Mouse (Mus musculus) cerebellum, adult 9-10 months (tissue): ENCODE data around the gene Rhbdd2.
A peak's percentile ranks its signal among the peaks of the same experiment; 100 is the strongest.

Experiments used
- DNase-seq: peaks from one replicate; pipeline ENCODE4 v3.0.0; 2022

Rhbdd2 gene

GRCm38 (mm10) chr5:135646038-135646437 lies 13.6 kb downstream of the Rhbdd2 start:
- DNase-seq = no peak

GRCm38 (mm10) chr5:135648461-135649308 lies 16.3 kb downstream of the Rhbdd2 start:
- DNase-seq = no peak

DNA sequence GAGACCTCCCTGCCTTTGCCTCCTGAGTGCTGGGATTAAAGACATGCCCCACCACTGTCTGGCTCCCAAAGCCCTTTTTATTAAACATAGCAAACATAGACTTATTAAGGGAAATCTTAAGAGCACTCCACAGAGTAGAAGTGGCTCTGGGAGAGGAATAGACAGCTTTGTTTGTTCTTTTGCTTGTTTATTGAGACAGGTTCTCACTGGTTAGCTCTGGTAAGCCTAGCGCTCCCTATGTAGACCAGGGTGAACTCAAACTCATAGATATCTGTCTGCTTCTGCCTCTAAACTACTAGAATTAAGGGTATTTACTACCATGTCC lies 16.9 kb downstream of the Rhbdd2 start:
- no peak for DNase-seq

- no peak for DNase-seq
These were observed 19.1 kb downstream of the Rhbdd2 start for GRCm38 (mm10) chr5:135651536-135651935.

DNA sequence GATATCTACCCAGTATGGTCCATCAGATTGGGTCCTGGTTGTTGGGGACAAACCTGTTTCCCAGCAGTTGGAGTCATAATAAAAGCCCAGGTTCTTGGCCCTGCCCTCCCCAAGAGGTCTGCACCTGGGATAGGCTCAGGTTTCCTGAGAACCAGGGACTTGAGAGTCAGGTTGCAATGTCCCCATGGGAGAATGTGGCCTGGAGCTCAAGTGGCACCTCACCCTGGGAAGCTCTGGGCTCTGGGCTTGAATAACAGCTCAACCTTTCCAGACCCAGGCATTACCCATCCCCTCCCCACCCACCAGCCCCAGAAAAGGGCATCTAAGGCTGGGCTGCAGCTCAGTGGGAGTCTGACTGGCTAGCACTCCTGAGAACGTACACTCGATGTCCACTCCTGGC lies 20.8 kb downstream of the Rhbdd2 start:
- no peak for DNase-seq

DNA sequence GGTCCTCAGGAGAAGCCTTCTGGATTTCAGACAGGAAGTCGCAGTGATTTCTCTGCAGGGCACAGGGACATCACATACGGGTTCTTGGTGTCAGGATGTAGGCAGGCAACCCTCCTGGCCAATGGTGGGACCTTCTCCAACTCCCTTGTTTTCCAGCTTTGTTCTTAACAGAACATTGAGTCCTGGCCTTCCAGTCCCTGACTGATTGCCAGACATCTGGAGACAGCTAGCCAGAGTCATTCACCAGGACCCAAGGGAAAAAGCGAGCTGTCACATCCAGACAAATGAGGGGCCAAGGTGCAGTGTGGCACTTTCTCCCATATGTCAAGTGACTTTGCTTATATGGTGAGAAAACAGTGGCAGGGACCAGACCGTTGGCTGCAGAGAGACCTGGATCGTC lies 23.6 kb downstream of the Rhbdd2 start:
- DNase-seq = no peak

- no peak for DNase-seq
These were observed 24.7 kb downstream of the Rhbdd2 start for GRCm38 (mm10) chr5:135657128-135657527.

GRCm38 (mm10) chr5:135657703-135658373 lies 25.4 kb downstream of the Rhbdd2 start:
- DNase-seq = no peak

- DNase-seq = no peak
These were observed 27.5 kb downstream of the Rhbdd2 start for GRCm38 (mm10) chr5:135659956-135660355.

DNA sequence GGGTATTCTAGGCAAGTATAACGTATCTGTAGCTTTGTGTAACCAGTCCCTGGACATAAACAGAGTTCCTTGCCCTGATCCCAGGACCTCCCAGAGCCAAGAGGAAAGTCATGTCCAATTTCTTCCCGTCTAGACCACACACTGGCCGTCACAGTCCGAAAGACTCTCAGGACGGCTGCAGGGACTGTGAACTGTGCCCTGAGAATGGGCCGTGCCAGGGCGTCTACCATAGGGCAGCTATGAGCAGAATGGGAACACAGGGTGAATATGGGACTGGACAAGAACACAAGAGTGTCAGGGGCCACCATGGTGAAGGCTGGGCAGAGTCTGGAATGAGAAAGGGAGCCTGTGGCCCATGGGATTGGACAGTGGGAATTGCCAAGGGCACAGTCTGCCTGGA lies 28.1 kb downstream of the Rhbdd2 start:
- no peak for DNase-seq

- DNase-seq = no peak
These were observed 34.5 kb downstream of the Rhbdd2 start for GRCm38 (mm10) chr5:135666890-135667289.

GRCm38 (mm10) chr5:135668071-135668470 lies 35.7 kb downstream of the Rhbdd2 start:
- no peak for DNase-seq

DNA sequence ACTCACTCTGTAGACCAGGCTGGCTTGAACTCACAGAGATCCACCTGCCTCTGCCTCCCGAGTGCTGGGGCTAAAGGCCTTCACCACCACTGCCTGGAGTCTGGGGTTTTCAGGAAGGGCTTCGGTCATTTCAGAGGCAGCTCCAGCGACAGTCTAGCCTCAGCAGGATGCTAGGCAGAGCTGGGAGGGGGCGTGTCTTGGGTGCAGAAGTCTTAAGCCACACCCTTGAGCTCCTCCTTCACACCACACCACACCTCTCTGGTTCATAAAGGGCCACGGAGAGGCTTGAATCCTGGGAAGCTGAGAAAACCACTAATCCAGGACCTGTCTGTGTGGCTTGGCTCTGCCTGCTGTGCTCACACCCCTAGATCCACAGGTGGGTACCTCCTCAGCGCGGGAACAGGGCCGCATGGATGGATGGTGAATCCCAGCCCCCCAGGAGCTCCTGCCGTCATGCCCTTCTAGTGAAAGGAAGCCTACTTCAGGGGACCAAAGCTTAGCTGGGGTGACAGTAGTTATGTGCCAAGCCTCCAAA lies 37.4 kb downstream of the Rhbdd2 start, which contains the start of gene Por:
TSS of gene Por (plus strand) at position 293 of the 535 bp plus-strand sequence.
- no peak for DNase-seq

DNA sequence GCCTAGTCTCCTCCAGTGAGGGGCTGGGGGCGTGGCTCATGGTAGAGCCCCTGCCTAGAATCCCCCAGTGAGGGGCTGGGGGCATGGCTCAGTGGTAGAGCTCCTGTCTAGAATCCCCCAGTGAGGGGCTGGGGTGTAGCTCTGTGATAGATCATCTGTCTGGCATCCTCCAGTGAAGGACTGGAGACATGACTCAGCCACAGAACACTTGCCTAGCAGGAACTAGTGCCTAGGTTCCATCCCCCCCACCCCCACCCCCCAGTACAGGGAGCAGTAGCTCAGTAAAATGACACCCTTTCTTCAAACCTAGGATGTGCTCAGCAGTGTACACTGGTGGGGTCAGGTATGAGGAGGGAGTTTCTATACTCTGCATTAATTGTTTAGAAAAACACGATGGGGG lies 38.5 kb downstream of the Rhbdd2 start:
- DNase-seq = no peak

- DNase-seq = no peak
These were observed 40.1 kb downstream of the Rhbdd2 start for GRCm38 (mm10) chr5:135672509-135672908.

DNA sequence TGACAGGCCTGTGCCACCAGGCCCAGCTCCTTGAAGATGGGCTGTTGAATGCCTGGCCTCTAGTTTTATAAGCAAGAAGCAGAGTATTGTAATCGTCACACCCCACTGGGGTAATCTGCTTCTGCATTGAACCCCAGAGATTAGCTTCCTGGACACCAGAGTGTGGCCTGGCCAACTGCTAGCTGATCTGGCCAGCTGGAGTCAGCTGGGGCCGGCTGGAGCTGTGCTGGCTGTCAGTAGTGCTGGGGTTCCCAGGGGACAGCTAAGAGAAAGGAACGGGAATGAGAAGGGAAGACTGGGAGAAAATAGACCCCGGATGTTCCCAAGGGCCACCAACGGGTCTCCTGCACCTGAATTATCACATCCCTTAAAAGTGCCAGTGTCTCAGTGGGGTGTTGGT lies 40.6 kb downstream of the Rhbdd2 start:
- no peak for DNase-seq

DNA sequence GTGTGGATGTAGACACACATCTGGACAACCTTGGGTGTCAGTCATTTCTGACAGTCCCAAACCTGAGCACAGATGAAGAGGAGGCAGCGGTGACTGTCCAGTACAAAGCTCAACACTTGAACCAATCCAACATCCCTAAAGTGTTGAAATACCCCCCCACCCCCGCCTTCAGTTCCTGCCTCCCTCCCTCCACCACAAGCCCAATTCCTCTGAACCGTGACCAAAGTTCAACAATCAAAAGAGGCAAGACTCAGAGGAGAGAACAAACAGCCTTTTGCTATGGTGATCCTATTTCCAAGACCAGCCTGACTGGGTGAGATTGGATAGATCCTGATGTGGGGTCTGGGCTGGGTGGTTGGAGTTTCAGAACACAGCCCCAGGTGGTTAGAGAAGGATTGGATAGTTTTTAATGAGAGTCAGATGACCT lies 41.9 kb downstream of the Rhbdd2 start:
- DNase-seq = no peak

DNA sequence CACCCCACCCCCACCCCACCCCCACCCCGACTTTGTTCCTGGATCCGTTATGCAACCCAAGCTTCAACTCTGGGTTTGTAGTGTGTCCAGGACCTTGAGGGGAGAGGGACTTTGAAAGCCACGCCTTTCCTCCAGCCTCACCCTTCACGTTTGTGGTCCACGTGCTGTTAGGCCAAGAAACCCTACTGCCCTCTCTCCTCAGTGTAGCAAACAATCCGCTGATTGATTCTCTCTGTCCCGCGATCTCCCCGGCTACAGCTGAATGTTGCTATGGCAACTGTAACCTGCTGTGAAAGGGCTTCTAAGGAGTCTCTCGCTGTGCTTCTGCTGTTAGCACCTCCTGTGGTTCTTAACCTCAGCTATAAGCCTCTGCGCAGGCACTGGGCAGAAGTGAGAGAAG lies 42.4 kb downstream of the Rhbdd2 start:
- peak; percentile 64 for DNase-seq

DNA sequence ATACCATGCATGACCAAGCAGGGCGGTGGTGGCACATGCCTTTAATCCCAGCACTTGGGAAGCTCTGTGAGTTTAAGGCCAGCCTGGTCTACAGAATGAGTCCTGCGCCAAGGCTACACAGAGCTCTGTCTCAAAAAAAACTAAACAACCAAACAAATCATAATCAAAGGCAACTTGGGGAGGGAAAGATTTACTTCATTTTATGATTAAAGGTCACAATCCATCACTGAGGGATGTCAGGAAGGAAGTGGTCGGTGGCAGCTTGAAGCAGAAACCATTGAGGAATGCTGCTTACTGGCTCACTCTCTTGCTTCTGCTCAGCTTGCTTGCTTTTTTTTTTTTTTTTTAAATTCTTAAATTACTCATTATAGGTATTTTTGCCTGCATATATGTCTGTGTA lies 44.3 kb downstream of the Rhbdd2 start:
- DNase-seq = no peak

GRCm38 (mm10) chr5:135677251-135677650 lies 44.8 kb downstream of the Rhbdd2 start:
- no peak for DNase-seq

- DNase-seq = no peak
These were observed 46.1 kb downstream of the Rhbdd2 start for GRCm38 (mm10) chr5:135678481-135678880.

DNA sequence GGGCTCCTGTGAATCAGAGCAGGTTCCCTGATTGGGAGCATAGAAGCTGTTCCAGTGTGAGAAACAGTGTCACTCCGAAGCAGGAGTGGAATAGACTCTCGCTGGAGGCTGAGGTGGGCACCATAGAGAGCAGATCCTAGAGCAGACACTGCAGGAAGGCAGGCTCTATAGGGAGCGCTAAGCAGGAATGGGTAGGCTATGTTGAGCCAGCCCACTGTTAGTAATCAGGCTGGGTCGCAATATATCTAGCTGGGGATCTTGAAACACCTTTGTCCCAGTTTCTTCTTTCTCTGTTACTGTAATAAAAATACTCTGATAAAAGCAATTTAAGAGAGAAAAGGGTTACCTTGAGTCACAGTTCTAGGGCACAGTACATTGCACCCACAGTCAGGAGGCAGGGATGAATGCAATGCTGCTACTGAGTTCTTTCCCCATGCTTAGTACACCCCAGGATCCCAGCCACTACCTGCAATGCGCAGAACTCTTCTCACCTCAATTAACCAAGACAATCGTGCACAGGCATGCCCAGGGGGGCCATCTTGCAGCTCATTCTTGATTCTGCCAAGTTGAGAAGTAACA lies 48.6 kb downstream of the Rhbdd2 start:
- no peak for DNase-seq

DNA sequence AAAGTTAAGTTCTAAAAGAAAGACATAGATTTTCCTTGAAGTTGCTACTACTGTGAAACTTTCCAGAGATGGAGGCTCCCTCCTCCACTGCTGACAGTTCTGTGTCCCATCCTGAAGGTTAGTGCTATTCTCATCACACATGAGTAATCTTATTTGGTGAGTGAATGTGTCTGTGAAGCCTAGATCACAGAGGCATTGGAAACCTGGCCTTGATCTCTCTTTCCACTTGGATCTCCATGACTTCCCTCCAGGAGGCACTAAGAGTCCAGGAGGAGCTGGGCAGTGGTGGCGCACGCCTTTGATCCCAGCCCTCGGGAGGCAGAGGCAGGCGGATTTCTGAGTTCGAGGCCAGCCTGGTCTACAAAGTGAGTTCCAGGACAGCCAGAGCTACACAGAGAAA lies 49.6 kb downstream of the Rhbdd2 start:
- no peak for DNase-seq
